Mouse (Mus musculus) ZHBTc4 (cell line): ENCODE data around the gene BC048562.
A peak's percentile ranks its signal among the peaks of the same experiment; 100 is the strongest.

ENCODE experiments used
- DNase-seq: peaks from one replicate; pipeline ENCODE4 v3.0.0-alpha.2; 2011; ENCODE audit warnings: low read depth, low spot score

BC048562 gene

GRCm38 (mm10) chr9:108436182-108436581 lies at the start of gene BC048562:
TSS of gene BC048562 (plus strand) at chr9:108436482.
- no peak for DNase-seq

- DNase-seq, result no peak
Measured at GRCm38 (mm10) chr9:108386816-108387215, 49.5 kb upstream of the BC048562 start.

- no peak for DNase-seq
Measured at GRCm38 (mm10) chr9:108388601-108389000, 47.7 kb upstream of the BC048562 start.

- DNase-seq, result peak; percentile 45
Measured at GRCm38 (mm10) chr9:108389220-108389619, 47.1 kb upstream of the BC048562 start.

- DNase-seq, result peak; percentile 93
Measured at GRCm38 (mm10) chr9:108392676-108393075, 43.6 kb upstream of the BC048562 start, which contains the start of gene 1700102P08Rik. TSS of gene 1700102P08Rik (plus strand) at chr9:108392805.

GRCm38 (mm10) chr9:108394191-108394590 lies 42.1 kb upstream of the BC048562 start:
- DNase-seq, result no peak

- DNase-seq, result no peak
Measured at GRCm38 (mm10) chr9:108395427-108395826, 40.9 kb upstream of the BC048562 start.

GRCm38 (mm10) chr9:108398324-108398723 lies 38.0 kb upstream of the BC048562 start:
- DNase-seq, result no peak

- DNase-seq, result no peak
Measured at GRCm38 (mm10) chr9:108401186-108401960, 34.9 kb upstream of the BC048562 start.

- DNase-seq, result no peak
Measured at GRCm38 (mm10) chr9:108403081-108403480, 33.2 kb upstream of the BC048562 start.

- DNase-seq, result peak; percentile 47
Measured at GRCm38 (mm10) chr9:108404451-108404850, 31.8 kb upstream of the BC048562 start.

- DNase-seq, result no peak
Measured at GRCm38 (mm10) chr9:108409535-108409934, 26.7 kb upstream of the BC048562 start.

GRCm38 (mm10) chr9:108411381-108411942 lies 24.8 kb upstream of the BC048562 start:
- DNase-seq, result no peak

- no peak for DNase-seq
Measured at GRCm38 (mm10) chr9:108412221-108412620, 24.1 kb upstream of the BC048562 start.

- DNase-seq, result no peak
Measured at GRCm38 (mm10) chr9:108428384-108428783, 7.9 kb upstream of the BC048562 start, which contains the start of gene Ccdc36. TSS of gene Ccdc36 (minus strand) at chr9:108428484.

GRCm38 (mm10) chr9:108431431-108432067 lies 4.7 kb upstream of the BC048562 start:
- peak; percentile 93 for DNase-seq

GRCm38 (mm10) chr9:108439176-108439575 lies 2.9 kb downstream of the BC048562 start:
- no peak for DNase-seq

GRCm38 (mm10) chr9:108440485-108440884 lies 4.2 kb downstream of the BC048562 start:
- no peak for DNase-seq

GRCm38 (mm10) chr9:108441236-108441919 lies 5.1 kb downstream of the BC048562 start:
- no peak for DNase-seq

GRCm38 (mm10) chr9:108445125-108445524 lies 8.8 kb downstream of the BC048562 start:
- DNase-seq, result no peak

GRCm38 (mm10) chr9:108449860-108450259 lies 13.6 kb downstream of the BC048562 start:
- DNase-seq, result peak; percentile 41
